Comparison of ENCODE assay signal across 27 mouse cellular contexts in genomic region chr17:27062684-27063083, GRCm38 (mm10). TPM values are rescaled to one million over a fixed set of nuclear protein-coding genes. Genes with fewer than 3 reads are reported as not detected.
A peak's percentile ranks its signal among the peaks of the same experiment; 100 is the strongest.
DNase-seq lines count a peak whose midpoint lies in the region; ATAC-seq and TF ChIP-seq lines count a peak whose summit lies in the region.
"Had no signal": no experiment of that assay in that cellular context is flagged by ENCODE, and none has a peak within 500 bp of the region (broad histone marks: within the 10 kb centered on the region; RNA-seq: fewer than 3 reads in every experiment).

No protein-coding gene starts in this region.

- no peaks in the 10 kb centered on the region for H3K9me3 ChIP-seq in E14TG2a.4 (ENCODE audit: low read length)
- no peaks in the 10 kb centered on the region for H3K9me3 ChIP-seq in intestine, embryonic 16.5 days (ENCODE audit: control insufficient read depth, low read length)
- H3K9me3 ChIP-seq in stomach, embryonic 16.5 days (replicated peaks; ENCODE audit: control insufficient read depth, low read length), result no peaks in the 10 kb centered on the region
- no peaks in the 10 kb centered on the region for H3K9me3 ChIP-seq in kidney, embryonic 16.5 days (ENCODE audit: low read length)
- H3K9me3 ChIP-seq: embryonic facial prominence, embryonic 12.5 days; forebrain, embryonic 12.5 days; forebrain, embryonic 15.5 days; heart, embryonic 13.5 days had no signal

- WGBS in intestine, embryonic 16.5 days, result 91% methylated on average over 7 of the region's 7 CpGs
- WGBS in stomach, embryonic 16.5 days, result 87% methylated on average over 7 of the region's 7 CpGs
- WGBS in kidney, embryonic 16.5 days, result 89% methylated on average over 7 of the region's 7 CpGs

- H3K36me3 ChIP-seq in E14TG2a.4 (ENCODE audit: insufficient read depth, low read length), result peaks cover 20% of the 10 kb centered on the region
- H3K36me3 ChIP-seq in intestine, embryonic 16.5 days (ENCODE audit: control insufficient read depth, insufficient read depth, low read length), result 0 out of 2 replicates have a peak, but pooled peaks cover 3% of the 10 kb centered on the region
- H3K36me3 ChIP-seq in stomach, embryonic 16.5 days (ENCODE audit: control insufficient read depth, insufficient read depth, low read length), result no peaks in the 10 kb centered on the region
- H3K36me3 ChIP-seq in kidney, embryonic 16.5 days (ENCODE audit: insufficient read depth, low read length), result no peaks in the 10 kb centered on the region
- H3K36me3 ChIP-seq: embryonic facial prominence, embryonic 12.5 days; forebrain, embryonic 12.5 days; forebrain, embryonic 15.5 days; heart, embryonic 13.5 days had no signal

- peak; percentile 52 for DNase-seq in R1 (ENCODE audit: low read depth, low spot score)
- no peak for DNase-seq in frontal cortex, postnatal 25 days (ENCODE audit: low spot score in 2 of 2)
- no peak for DNase-seq in right cerebral cortex, postnatal 25 days
- DNase-seq: adrenal gland, postnatal 10 days; adrenal gland, postnatal 36 days; cerebellum, adult 18-20 months; cerebellum, adult 9-10 months; cerebellum, postnatal 14 days; gastrocnemius, postnatal 10 days; gastrocnemius, postnatal 36 days; heart, adult 11 months; heart, postnatal 14 days; heart, postnatal 4 days; kidney, adult 18-20 months had no signal

- no peak for ATAC-seq in intestine, embryonic 16.5 days
- no peak for ATAC-seq in stomach, embryonic 16.5 days (ENCODE audit: insufficient read depth, low FRiP score)
- ATAC-seq in kidney, embryonic 16.5 days (ENCODE audit: low FRiP score, low TSS enrichment), result no peak
- ATAC-seq: CD4-positive, CD25-positive, alpha-beta regulatory T cell, adult 4 months; forebrain, embryonic 15.5 days; hindbrain, postnatal 0 days; inflammation-experienced regulatory T-cells, adult 6 months had no signal

- H3K27ac ChIP-seq in intestine, embryonic 16.5 days (ENCODE audit: low read length), result no peak overlapping the region; the same call in 1 of the 2 replicates
- peak overlapping the region; percentile 79; the same call in 1 of the 2 replicates for H3K27ac ChIP-seq in stomach, embryonic 16.5 days (ENCODE audit: low read length)
- H3K27ac ChIP-seq in kidney, embryonic 16.5 days (ENCODE audit: low read length), result no peak overlapping the region
- H3K27ac ChIP-seq: embryonic facial prominence, embryonic 12.5 days; forebrain, embryonic 12.5 days; forebrain, embryonic 15.5 days; heart, embryonic 13.5 days; hindbrain, embryonic 14.5 days; hindbrain, postnatal 0 days had no signal

- peak overlapping the region; percentile 54; the same call in 1 of the 2 replicates for H3K4me3 ChIP-seq in E14TG2a.4 (replicated peaks; ENCODE audit: low read length)
- no peak overlapping the region for H3K4me3 ChIP-seq in intestine, embryonic 16.5 days (ENCODE audit: low read length)
- no peak overlapping the region for H3K4me3 ChIP-seq in stomach, embryonic 16.5 days (replicated peaks; ENCODE audit: low read length)
- no peak overlapping the region for H3K4me3 ChIP-seq in kidney, embryonic 16.5 days (ENCODE audit: low read length)
- H3K4me3 ChIP-seq: embryonic facial prominence, embryonic 12.5 days; erythroblast, embryonic 14.5 days; forebrain, embryonic 12.5 days; forebrain, embryonic 15.5 days; heart, embryonic 13.5 days had no signal

- TF ChIP-seq CTCF in E14TG2a.4 (conservative IDR thresholded peaks at IDR 0.05; ENCODE audit: low read length), result no peak

- peaks cover 3% of the 10 kb centered on the region; the same call in 1 of the 2 replicates for H3K27me3 ChIP-seq in E14TG2a.4 (ENCODE audit: insufficient read depth, low read length)
- H3K27me3 ChIP-seq in intestine, embryonic 16.5 days (replicated peaks; ENCODE audit: control insufficient read depth, insufficient read depth, low read length), result no peaks in the 10 kb centered on the region
- H3K27me3 ChIP-seq in stomach, embryonic 16.5 days (ENCODE audit: control insufficient read depth, insufficient read depth, low read length), result no peaks in the 10 kb centered on the region
- no peaks in the 10 kb centered on the region for H3K27me3 ChIP-seq in kidney, embryonic 16.5 days (ENCODE audit: insufficient read depth, low read length)

- 0 out of 2 replicates have a peak overlapping the region, but pooled peaks have one; percentile 51 for H3K9ac ChIP-seq in intestine, embryonic 16.5 days (ENCODE audit: low read depth, low read length)
- no peak overlapping the region for H3K9ac ChIP-seq in stomach, embryonic 16.5 days (ENCODE audit: low read length)
- H3K9ac ChIP-seq in kidney, embryonic 16.5 days (replicated peaks; ENCODE audit: low read length), result no peak overlapping the region
- H3K9ac ChIP-seq: embryonic facial prominence, embryonic 12.5 days; forebrain, embryonic 12.5 days; forebrain, embryonic 15.5 days; hindbrain, embryonic 14.5 days had no signal

- peaks cover 91% of the 10 kb centered on the region for H3K4me1 ChIP-seq in E14TG2a.4 (replicated peaks; ENCODE audit: low read depth, low read length)
- peaks cover 69% of the 10 kb centered on the region for H3K4me1 ChIP-seq in intestine, embryonic 16.5 days (ENCODE audit: control insufficient read depth, insufficient read depth, low read length)
- H3K4me1 ChIP-seq in stomach, embryonic 16.5 days (ENCODE audit: control insufficient read depth, insufficient read depth, low read length), result peaks cover 38% of the 10 kb centered on the region
- H3K4me1 ChIP-seq in kidney, embryonic 16.5 days (ENCODE audit: insufficient read depth, low read length), result peaks cover 41% of the 10 kb centered on the region

- H3K4me2 ChIP-seq in intestine, embryonic 16.5 days (ENCODE audit: low read depth, low read length), result no peak overlapping the region
- H3K4me2 ChIP-seq in stomach, embryonic 16.5 days (ENCODE audit: low read depth, low read length), result no peak overlapping the region
- H3K4me2 ChIP-seq in kidney, embryonic 16.5 days (replicated peaks; ENCODE audit: low read depth, low read length), result no peak overlapping the region
- H3K4me2 ChIP-seq: embryonic facial prominence, embryonic 12.5 days; forebrain, embryonic 12.5 days; forebrain, embryonic 15.5 days; heart, embryonic 13.5 days; hindbrain, embryonic 14.5 days had no signal

RNA-seq across cellular contexts. Expression of gene Itpr3, which starts 5.6 kb away (rescaled TPM):
- 12.1 and 16.5 TPM in 2 replicates for polyA plus RNA-seq in intestine, embryonic 16.5 days (2015; fragmentation: Nextera tagmentation; extraction: Ambion mirVana)
- 15.0 and 16.7 TPM in 2 replicates for polyA plus RNA-seq in stomach, embryonic 16.5 days (2015; fragmentation: Nextera tagmentation; extraction: Ambion mirVana)
- polyA plus RNA-seq in kidney, embryonic 16.5 days (2015; fragmentation: Nextera tagmentation; extraction: Ambion mirVana), result 9.3 and 9.6 TPM in 2 replicates

RNA-seq across cellular contexts. Expression of gene Bak1, which starts 33.9 kb away (rescaled TPM):
- polyA plus RNA-seq in intestine, embryonic 16.5 days (2015; fragmentation: Nextera tagmentation; extraction: Ambion mirVana), result 8.5 and 10.3 TPM in 2 replicates
- polyA plus RNA-seq in stomach, embryonic 16.5 days (2015; fragmentation: Nextera tagmentation; extraction: Ambion mirVana), result 6.7 and 7.0 TPM in 2 replicates
- 7.4 and 9.5 TPM in 2 replicates for polyA plus RNA-seq in kidney, embryonic 16.5 days (2015; fragmentation: Nextera tagmentation; extraction: Ambion mirVana)
